Comparison of ENCODE assay signal across 13 mouse cellular contexts in genomic region chr1:72778789-72779188, GRCm38 (mm10). TPM values are rescaled to one million over a fixed set of nuclear protein-coding genes. Genes with fewer than 3 reads are reported as not detected.
DNase-seq lines count a peak whose midpoint lies in the region; ATAC-seq lines count a peak whose summit lies in the region.
"Had no signal": no experiment of that assay in that cellular context is flagged by ENCODE, and none has a peak within 500 bp of the region (broad histone marks: within the 10 kb centered on the region; RNA-seq: fewer than 3 reads in every experiment).

No protein-coding gene starts in this region.

- peak overlapping the region; percentile 70 for H3K27ac ChIP-seq in forebrain, embryonic 10.5 days
- no peak overlapping the region for H3K27ac ChIP-seq in forebrain, embryonic 11.5 days (ENCODE audit: low read depth, low read length)
- H3K27ac ChIP-seq in stomach, embryonic 16.5 days (ENCODE audit: low read length), result 0 out of 2 replicates have a peak overlapping the region, but pooled peaks have one; percentile 10
- H3K27ac ChIP-seq: midbrain, embryonic 12.5 days had no signal

- H3K9me3 ChIP-seq in forebrain, embryonic 10.5 days, result no peaks in the 10 kb centered on the region
- no peaks in the 10 kb centered on the region for H3K9me3 ChIP-seq in forebrain, embryonic 11.5 days (ENCODE audit: control insufficient read depth, low read length)
- H3K9me3 ChIP-seq in stomach, embryonic 16.5 days (replicated peaks; ENCODE audit: control insufficient read depth, low read length), result no peaks in the 10 kb centered on the region
- H3K9me3 ChIP-seq: midbrain, embryonic 12.5 days had no signal

- no peaks in the 10 kb centered on the region for H3K27me3 ChIP-seq in forebrain, embryonic 10.5 days (ENCODE audit: poor library complexity, severe bottlenecking)
- no peaks in the 10 kb centered on the region for H3K27me3 ChIP-seq in forebrain, embryonic 11.5 days (ENCODE audit: control insufficient read depth, insufficient read depth, low read length)
- no peaks in the 10 kb centered on the region for H3K27me3 ChIP-seq in stomach, embryonic 16.5 days (ENCODE audit: control insufficient read depth, insufficient read depth, low read length)

- H3K4me1 ChIP-seq in forebrain, embryonic 10.5 days, result peaks cover 43% of the 10 kb centered on the region
- H3K4me1 ChIP-seq in forebrain, embryonic 11.5 days (replicated peaks; ENCODE audit: control insufficient read depth, insufficient read depth, low read length), result no peaks in the 10 kb centered on the region; the same call in 1 of the 2 replicates
- H3K4me1 ChIP-seq in stomach, embryonic 16.5 days (ENCODE audit: control insufficient read depth, insufficient read depth, low read length), result peaks cover 2% of the 10 kb centered on the region; the same call in 1 of the 2 replicates

- H3K4me3 ChIP-seq in forebrain, embryonic 10.5 days, result no peak overlapping the region
- H3K4me3 ChIP-seq in forebrain, embryonic 11.5 days (ENCODE audit: low read depth, low read length), result no peak overlapping the region
- H3K4me3 ChIP-seq in stomach, embryonic 16.5 days (replicated peaks; ENCODE audit: low read length), result no peak overlapping the region
- H3K4me3 ChIP-seq: midbrain, embryonic 12.5 days had no signal

- WGBS in forebrain, embryonic 10.5 days, result 23% methylated on average over 6 of the region's 6 CpGs
- WGBS in forebrain, embryonic 11.5 days, result 29% methylated on average over 6 of the region's 6 CpGs
- 19% methylated on average over 6 of the region's 6 CpGs for WGBS in stomach, embryonic 16.5 days

- ATAC-seq in forebrain, embryonic 11.5 days (replicated peaks; ENCODE audit: low FRiP score), result no peak
- ATAC-seq in stomach, embryonic 16.5 days (ENCODE audit: insufficient read depth, low FRiP score), result no peak; the same call in 1 of the 2 replicates

- H3K9ac ChIP-seq in forebrain, embryonic 11.5 days (ENCODE audit: low read length), result no peak overlapping the region
- no peak overlapping the region for H3K9ac ChIP-seq in stomach, embryonic 16.5 days (ENCODE audit: low read length)
- H3K9ac ChIP-seq: midbrain, embryonic 12.5 days had no signal

- H3K4me2 ChIP-seq in forebrain, embryonic 11.5 days (ENCODE audit: low read depth, low read length, severe bottlenecking), result no peak overlapping the region
- H3K4me2 ChIP-seq in stomach, embryonic 16.5 days (ENCODE audit: low read depth, low read length), result no peak overlapping the region
- H3K4me2 ChIP-seq: midbrain, embryonic 12.5 days had no signal

- H3K36me3 ChIP-seq in forebrain, embryonic 10.5 days (replicated peaks), result no peaks in the 10 kb centered on the region
- no peaks in the 10 kb centered on the region for H3K36me3 ChIP-seq in forebrain, embryonic 11.5 days (ENCODE audit: control insufficient read depth, insufficient read depth, low read length)
- no peaks in the 10 kb centered on the region for H3K36me3 ChIP-seq in stomach, embryonic 16.5 days (ENCODE audit: control insufficient read depth, insufficient read depth, low read length)
- H3K36me3 ChIP-seq: midbrain, embryonic 12.5 days had no signal

- no peak for DNase-seq in forebrain, embryonic 10.5 days (ENCODE audit: extremely low spot score, low spot score)
- DNase-seq in forebrain, embryonic 11.5 days (ENCODE audit: low spot score), result no peak
- DNase-seq in ovary, postnatal 36 days (ENCODE audit: low spot score), result peak; percentile 5
- DNase-seq in ovary, postnatal 10 days (ENCODE audit: low spot score), result no peak
- peak; percentile 13 for DNase-seq in kidney, postnatal 14 days
- no peak for DNase-seq in layer of hippocampus, adult 9-11 months
- DNase-seq in frontal cortex, postnatal 10 days (ENCODE audit: low spot score in 2 of 2), result no peak
- DNase-seq: cerebellum, adult 9-10 months; gastrocnemius, postnatal 14 days; liver; thymus, postnatal 25 days had no signal

RNA-seq across cellular contexts. Expression of gene Igfbp2, which starts 45.5 kb away (rescaled TPM):
- 742 and 777 TPM in 2 replicates for polyA plus RNA-seq in forebrain, embryonic 10.5 days (2016; fragmentation: Nextera tagmentation; extraction: Ambion mirVana)
- polyA plus RNA-seq in forebrain, embryonic 11.5 days (2014; fragmentation: Nextera tagmentation; extraction: Ambion mirVana), result 708 and 809 TPM in 2 replicates
- 375 and 392 TPM in 2 replicates for polyA plus RNA-seq in stomach, embryonic 16.5 days (2015; fragmentation: Nextera tagmentation; extraction: Ambion mirVana)

Comparison
In these comparisons a context has a peak if more than half of its experiments do, and no peak if none do; other contexts are left out.
1. DNase-seq: peak in ovary, postnatal 36 days (single experiment) and kidney, postnatal 14 days (single experiment); none in forebrain, embryonic 10.5 days (single experiment), forebrain, embryonic 11.5 days (single experiment), ovary, postnatal 10 days (single experiment), layer of hippocampus, adult 9-11 months (single experiment) and frontal cortex, postnatal 10 days (0 of 2).